Mouse (Mus musculus): ENCODE results near the gene Lrp8. TPM values are rescaled to one million over a fixed set of nuclear protein-coding genes. Genes with fewer than 3 reads are reported as not detected.

Gene Lrp8
- polyA plus RNA-seq, 3 experiments from 2014 or later = 1.2 to 1.5 (median 1.2) TPM

- no peak for ATAC-seq
Observed at GRCm38 (mm10) chr4:107811006-107811405, 8.9 kb downstream of the Lrp8 start.

DNA sequence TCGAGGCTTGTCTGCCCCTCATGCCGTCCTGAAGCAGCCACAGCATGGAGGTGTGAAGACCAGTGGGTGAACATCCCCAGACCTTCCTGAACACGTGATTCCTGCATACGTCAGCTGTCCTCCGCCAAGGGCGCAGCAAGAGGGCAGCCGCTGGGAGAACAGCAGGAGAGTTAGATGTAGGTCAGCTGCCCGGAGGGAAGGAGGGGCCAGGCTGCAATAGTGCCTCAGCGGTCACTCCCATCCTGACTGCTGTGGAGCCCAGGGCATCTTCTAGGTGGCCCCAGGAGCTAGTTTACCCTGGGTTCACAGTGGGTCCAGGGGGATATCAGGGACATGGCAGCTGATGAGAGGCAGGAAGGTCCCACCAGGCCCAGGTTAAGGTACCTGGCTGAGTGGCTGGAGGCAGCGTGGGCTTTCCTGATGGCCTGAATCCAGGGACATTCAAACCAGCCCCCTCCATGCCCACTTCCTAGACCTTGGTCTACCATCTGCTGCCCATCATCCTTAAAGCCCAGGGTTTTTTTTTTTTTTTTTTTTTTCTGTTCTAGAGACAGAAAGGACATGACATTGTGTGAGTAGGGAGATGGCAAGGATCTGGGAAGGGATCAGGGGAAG lies 9.8 kb downstream of the Lrp8 start:
- no peak for ATAC-seq

GRCm38 (mm10) chr4:107812336-107812735 lies 10.3 kb downstream of the Lrp8 start:
- ATAC-seq = no peak

DNA sequence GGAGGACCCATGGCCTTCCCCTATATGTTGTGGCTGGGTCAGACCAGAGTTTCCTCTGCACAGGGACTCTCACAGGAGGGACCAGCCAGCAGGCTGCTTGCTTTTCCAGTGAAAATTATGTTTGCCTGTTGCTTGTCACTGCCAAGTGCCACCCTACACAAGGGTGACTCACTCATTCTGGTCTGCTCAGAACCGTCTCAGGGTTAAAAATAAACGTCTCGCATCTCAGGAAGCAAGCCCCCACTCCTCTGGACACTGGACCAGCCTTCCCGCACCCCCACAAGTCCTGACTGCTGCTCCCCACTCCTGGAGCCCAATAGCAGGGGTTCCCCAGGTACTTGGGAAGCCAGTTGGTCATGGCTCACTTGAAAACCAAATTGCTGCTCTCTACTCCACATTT lies 14.4 kb downstream of the Lrp8 start:
- ATAC-seq = no peak

DNA sequence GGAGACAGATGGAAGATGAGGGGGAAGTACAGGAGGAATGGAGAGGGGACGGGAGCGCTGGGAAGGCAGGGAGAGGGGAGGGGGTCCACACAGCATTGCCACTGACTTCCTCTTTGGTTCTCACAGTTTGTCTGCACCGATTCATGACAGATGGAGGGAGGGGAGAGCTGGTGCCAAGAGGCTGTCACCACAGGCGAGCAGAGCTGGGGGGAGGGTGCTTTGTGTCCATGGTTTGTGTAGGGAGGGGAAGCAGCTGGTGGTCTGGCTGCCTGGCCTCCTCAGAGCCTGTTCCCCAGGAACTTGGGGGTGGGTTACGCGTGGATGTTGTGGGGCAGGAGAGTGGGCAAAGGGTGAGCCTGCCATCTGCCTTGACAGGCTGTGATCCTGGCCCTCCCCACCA lies 15.4 kb downstream of the Lrp8 start:
- ATAC-seq = no peak

- ATAC-seq = peak; percentile 89
Observed at GRCm38 (mm10) chr4:107819990-107820719, 18.1 kb downstream of the Lrp8 start.

DNA sequence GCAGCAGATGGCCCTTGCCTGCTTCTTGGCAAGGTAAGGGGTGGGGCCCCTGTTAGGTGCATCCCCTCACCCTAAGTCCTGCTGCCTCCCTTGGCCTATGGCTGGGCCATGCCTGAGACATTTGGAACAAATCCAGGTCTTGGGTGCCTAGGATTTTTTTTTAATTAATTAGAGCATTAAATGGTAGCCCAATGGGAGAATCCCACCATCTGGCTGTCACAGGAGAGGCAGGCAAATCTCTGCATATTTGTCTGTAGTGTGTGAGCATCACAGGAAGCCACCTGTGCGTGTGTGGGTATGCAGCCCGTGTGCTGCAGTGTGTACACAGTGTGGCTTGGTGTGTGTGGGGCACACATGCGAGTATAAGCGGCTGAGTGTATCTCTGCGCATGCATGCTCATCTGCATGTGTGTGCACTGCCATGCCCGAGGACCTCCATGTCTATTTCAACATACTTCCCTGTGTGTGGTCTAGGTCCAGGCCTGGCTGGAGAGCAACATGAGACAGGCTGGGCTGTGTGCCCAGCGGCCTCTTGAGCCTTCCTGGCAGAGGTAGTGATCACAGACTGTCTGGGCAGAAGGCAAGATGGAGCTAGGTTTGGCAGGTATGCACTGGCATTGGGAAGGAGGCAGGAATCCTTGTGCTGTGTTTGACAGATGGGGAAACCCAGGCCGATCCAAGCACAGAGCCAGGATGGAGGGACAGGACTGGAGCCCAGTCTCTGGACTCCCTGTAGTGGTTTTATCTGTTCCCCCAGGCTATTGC lies 19.0 kb downstream of the Lrp8 start:
- ATAC-seq = no peak

GRCm38 (mm10) chr4:107822936-107823411 lies 20.9 kb downstream of the Lrp8 start:
- no peak for ATAC-seq

DNA sequence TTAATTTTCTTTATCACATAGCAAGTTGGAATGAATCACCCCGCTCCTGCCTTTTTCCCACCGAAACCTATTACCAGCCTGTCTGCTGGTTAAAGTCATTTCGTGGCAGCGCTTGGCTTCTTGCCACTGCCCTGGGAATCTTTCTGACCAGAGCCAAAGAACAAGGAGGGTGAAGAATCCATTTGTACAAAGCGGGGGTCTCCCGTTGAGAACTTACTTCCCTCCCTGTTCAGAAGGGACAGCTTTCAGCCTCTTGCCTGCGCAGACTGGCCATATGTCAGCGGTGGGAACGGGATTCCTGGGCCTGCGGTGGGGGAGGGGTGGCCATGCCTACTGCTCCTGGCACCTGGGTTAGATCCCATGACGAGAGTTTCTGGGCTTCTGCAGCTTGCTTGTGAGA lies 21.4 kb downstream of the Lrp8 start:
- ATAC-seq = no peak

GRCm38 (mm10) chr4:107828727-107829218 lies 26.7 kb downstream of the Lrp8 start:
- ATAC-seq = no peak

DNA sequence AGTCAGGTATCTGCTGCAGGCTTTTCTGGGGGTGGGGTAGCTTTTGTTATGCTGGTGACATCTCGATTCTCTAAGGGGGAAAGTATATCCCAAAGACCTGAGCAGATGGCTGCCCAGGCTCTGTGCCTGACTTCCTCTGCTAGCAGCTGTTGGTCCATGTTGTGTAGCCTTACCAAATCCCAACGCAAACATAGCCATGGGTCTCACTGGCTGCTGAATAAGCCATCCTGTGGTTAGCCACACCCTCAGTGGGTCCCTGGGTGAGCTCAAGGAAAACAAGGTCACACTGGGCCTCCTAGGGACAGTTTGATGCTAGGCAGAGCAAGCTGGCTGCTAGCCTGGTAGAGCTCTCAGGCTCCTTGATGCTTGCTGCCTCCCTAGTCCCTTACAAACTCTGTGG lies 27.6 kb downstream of the Lrp8 start:
- ATAC-seq = no peak

DNA sequence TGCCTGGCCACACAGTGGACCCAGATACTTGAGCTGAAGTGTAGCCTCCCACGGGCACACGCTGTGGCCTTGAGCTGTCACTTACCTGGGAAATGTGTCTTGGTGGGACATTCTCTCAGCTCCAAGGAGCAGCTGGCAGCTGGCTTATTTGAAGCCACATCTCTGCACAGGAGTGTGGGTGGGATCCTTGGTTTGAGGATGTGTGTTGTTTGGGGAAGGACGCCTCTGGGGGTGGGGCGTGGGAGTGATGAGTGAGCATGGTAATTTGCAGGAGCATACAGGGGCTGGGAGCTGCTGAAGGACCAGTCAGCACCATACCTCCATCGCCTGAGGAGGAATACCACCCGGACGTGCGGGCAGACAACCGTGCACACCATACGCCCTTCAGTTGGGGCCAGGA lies 28.1 kb downstream of the Lrp8 start:
- no peak for ATAC-seq

GRCm38 (mm10) chr4:107830821-107831221 lies 28.8 kb downstream of the Lrp8 start:
- ATAC-seq = no peak

GRCm38 (mm10) chr4:107831678-107832077 lies 29.6 kb downstream of the Lrp8 start:
- ATAC-seq = no peak

DNA sequence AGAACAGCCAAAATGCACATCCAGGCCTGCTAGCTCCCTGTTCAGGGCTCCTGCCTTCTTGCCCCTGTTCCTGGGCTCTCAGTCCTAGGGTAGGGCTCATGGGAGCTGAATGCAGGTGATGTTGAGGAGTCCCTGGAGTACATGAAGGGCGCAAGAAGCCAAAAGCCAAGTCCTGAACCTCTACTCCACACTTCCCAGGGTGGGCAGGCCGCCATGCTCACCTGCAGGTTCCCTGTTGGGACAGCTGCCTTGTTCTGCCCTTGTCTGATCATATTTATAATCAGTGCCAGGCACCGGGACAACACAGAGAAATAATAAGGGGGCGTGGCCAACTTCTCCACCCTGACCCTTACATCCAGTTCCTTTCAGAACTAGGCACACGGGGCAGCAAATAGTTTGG lies 31.5 kb downstream of the Lrp8 start:
- ATAC-seq = no peak

DNA sequence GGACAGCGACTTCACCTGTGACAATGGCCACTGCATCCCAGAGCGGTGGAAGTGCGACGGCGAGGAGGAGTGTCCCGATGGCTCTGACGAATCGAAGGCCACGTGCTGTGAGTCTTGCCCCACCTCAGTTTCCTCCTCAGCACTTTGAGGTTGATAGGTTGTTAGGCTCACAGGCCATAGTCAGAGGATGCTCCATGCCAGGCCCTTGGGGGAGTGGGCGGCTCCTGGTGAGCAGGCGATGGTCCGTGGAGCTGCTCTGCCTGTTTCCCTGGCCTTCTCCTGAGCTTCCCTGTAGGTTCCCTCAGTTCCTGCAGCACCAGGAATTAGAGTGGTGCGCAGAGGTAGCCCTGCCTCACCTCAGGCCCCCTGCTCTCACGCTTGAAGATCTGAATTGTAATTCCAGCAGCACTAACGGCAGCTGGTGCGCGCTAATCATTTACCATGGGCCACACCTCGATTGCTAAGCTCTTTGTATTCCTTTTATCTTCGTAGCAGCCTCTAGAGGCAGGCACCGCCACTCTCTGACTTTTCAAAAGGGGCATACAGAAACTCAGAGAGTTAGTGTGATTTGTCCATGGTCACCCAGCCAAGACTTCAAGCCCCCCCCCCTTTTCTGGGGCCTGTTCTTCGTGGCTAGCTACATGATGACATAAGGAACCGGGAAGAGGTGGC lies 32.7 kb downstream of the Lrp8 start:
- ATAC-seq = no peak

GRCm38 (mm10) chr4:107835508-107835909 lies 33.4 kb downstream of the Lrp8 start:
- ATAC-seq = no peak

- no peak for ATAC-seq
Observed at GRCm38 (mm10) chr4:107836758-107837157, 34.7 kb downstream of the Lrp8 start.

- ATAC-seq = no peak
Observed at GRCm38 (mm10) chr4:107837910-107838309, 35.8 kb downstream of the Lrp8 start.

GRCm38 (mm10) chr4:107843687-107844086 lies 41.6 kb downstream of the Lrp8 start:
- no peak for ATAC-seq

DNA sequence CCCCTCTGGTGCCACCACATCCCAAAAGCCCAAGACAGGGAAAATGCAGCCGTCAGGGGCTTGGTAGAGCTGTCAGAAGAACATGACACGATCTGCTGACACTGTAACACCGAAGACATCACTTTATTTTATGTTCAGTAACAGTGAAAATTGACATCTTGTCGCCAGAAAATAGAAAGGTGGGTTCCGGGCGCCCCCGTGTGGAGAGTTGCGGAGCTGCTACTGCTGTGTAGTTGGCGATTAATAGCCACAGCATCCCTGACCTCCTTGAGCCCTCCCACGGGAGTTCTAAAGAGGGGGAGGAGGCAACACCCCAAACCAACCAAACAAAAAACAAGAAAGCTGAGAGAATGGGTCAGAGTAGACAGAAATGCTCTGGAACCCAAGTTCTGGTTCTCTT lies 42.9 kb downstream of the Lrp8 start:
- ATAC-seq = peak; percentile 7

- no peak for ATAC-seq
Observed at GRCm38 (mm10) chr4:107846795-107847194, 44.7 kb downstream of the Lrp8 start.

DNA sequence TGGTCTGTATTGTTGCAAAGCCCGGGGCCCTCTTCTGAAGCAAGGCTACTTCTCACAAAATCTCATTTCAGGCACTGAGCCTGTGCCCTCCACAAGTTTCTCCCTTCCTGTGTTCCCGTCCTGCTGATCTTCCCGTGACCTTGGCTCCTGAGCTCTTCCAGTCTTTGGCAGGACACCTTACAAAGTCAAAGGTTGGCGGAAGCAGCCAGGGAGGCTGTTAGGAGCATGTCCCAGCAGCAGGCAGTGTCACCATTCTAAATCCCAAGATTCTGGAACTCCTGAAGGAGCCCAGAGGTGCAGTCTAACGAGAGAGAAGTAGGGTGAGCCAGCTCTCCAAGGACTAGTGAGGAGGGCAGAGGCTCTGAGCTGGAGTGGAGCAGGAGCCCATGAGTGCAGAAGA lies 46.5 kb downstream of the Lrp8 start:
- ATAC-seq = no peak
